Comparison of ENCODE assay signal across 9 mouse cellular contexts in the genomic region with DNA sequence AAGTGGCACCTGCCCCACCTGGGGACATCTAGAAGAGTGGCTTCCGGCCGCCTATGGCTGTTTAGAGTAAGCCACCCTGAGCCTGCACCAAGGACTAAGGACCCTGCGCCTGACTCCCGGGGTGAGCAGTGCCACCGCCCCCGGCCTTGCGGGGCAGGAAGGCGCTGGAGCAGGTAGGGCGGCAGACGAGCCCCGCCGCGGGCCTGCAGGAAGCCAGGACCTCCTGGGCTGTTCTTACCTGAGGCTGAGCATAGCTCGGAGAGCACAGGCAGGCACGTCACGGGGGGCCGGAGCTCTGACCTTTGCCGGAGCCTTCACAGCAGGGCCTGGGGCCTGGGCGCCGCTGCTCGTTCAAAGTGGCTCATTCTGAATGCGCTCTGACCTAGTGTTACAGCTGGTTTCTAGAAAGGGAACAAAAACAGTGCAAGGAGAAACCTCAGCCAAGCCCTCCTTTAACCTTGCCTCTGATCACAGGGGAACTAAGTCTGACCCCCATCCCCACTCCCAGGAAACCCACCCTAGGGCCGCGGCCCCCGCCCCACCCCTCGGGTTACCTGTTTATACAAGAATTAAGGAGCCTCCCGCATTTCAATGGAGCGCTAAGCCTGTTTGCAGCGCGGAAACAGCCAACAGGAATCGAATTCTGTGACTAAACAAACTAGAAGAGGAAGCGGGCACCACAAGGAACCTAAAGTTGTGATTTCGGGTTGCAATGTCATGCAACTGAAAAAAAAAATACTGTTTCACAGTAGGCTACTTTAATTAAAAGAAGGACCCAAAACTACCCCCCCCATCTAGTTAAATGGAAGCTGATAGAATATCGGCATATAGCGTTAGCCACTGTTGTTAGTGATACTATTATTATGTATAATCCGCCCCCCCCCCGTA. TPM values are rescaled to one million over a fixed set of nuclear protein-coding genes. Genes with fewer than 3 reads are reported as not detected.
DNase-seq lines count a peak whose midpoint lies in the region.
"Had no signal": no experiment of that assay in that cellular context is flagged by ENCODE, and none has a peak within 500 bp of the region (broad histone marks: within the 10 kb centered on the region; RNA-seq: fewer than 3 reads in every experiment).

No protein-coding gene starts in this region.

- peak; percentile 2 for DNase-seq in cerebellum, adult 8-10 months
- DNase-seq in cerebellum, postnatal 4 days (ENCODE audit: low spot score in 2 of 2) = no peak
- DNase-seq in embryo, embryonic 10 days (ENCODE audit: low spot score) = peak; percentile 67
- peak; percentile 22 to 23 for DNase-seq in heart, postnatal 10 days
- peak; percentile 65 to 87 for DNase-seq in kidney, postnatal 25 days
- DNase-seq in midbrain, embryonic 10.5 days (ENCODE audit: low spot score) = peak; percentile 56
- DNase-seq in spleen, postnatal 14 days (ENCODE audit: low spot score in 2 of 2) = peak; percentile 5 to 8
- no peak for DNase-seq in left cerebral cortex, postnatal 4 days

- no peaks in the 10 kb centered on the region for H3K9me3 ChIP-seq in midbrain, embryonic 10.5 days (replicated peaks)

- WGBS in midbrain, embryonic 10.5 days = 5% methylated on average over 37 of the region's 37 CpGs

- intact Hi-C loops in heart, postnatal 10 days (cut with DNase I) = no loop called here
- intact Hi-C loops in left cerebral cortex, postnatal 4 days (cut with DNase I) = no loop called here

- peak overlapping the region; percentile 77 for H3K27ac ChIP-seq in midbrain, embryonic 10.5 days (replicated peaks)

- peaks cover 78% of the 10 kb centered on the region for H3K27me3 ChIP-seq in midbrain, embryonic 10.5 days (ENCODE audit: low read depth, poor library complexity, severe bottlenecking)

- H3K4me1 ChIP-seq in midbrain, embryonic 10.5 days = peaks cover 32% of the 10 kb centered on the region

- no peaks in the 10 kb centered on the region for H3K36me3 ChIP-seq in midbrain, embryonic 10.5 days

- peak overlapping the region; percentile 59 for H3K4me3 ChIP-seq in midbrain, embryonic 10.5 days

RNA-seq across cellular contexts. Expression of gene Rbm47, which starts 21.4 kb away (rescaled TPM):
- 1 to 10 TPM; 2.3 to 3.7 TPM for total RNA-seq in heart, postnatal 10 days (2021)
- 1.3 and 1.9 TPM in 2 replicates for polyA plus RNA-seq in midbrain, embryonic 10.5 days (2016; fragmentation: Nextera tagmentation; extraction: Ambion mirVana)
- under 1 TPM; 0.83 to 0.96 TPM for total RNA-seq in left cerebral cortex, postnatal 4 days (2021)
- total RNA-seq: MEL had no signal

Comparison
In these comparisons a context has a peak if more than half of its experiments do, and no peak if none do; other contexts are left out.
1. DNase-seq: peak in cerebellum, adult 8-10 months (single experiment), embryo, embryonic 10 days (single experiment), heart, postnatal 10 days (2 of 2), kidney, postnatal 25 days (2 of 2), midbrain, embryonic 10.5 days (single experiment) and spleen, postnatal 14 days (2 of 2); none in cerebellum, postnatal 4 days (0 of 2) and left cerebral cortex, postnatal 4 days (single experiment).